Mouse (Mus musculus) neural tube, embryonic 11.5 days (tissue): ENCODE measurements around the gene Tpsg1. TPM values are rescaled to one million over a fixed set of nuclear protein-coding genes. Genes with fewer than 3 reads are reported as not detected.

Source experiments
- ATAC-seq: fragments of 200-750 bp; cut with Nextera tagmentation; 2 replicates; pipeline ENCODE4 v1.8.0; 2017; ENCODE audit warnings: moderate number of reproducible peaks, mild to moderate bottlenecking, moderate TSS enrichment, moderate library complexity; ENCODE audit not compliant: insufficient read depth, low FRiP score, low TSS enrichment
- DNase-seq: peaks from one replicate; pipeline ENCODE4 v3.0.0-alpha.2; 2015; ENCODE audit warnings: low spot score
- H3K27ac ChIP-seq: fragments of 300-500 bp; sonication (generic); 2 replicates; pipeline ENCODE4 v1.5.1; 2014; ENCODE audit warnings: low read depth, mild to moderate bottlenecking, low read length
- H3K27me3 ChIP-seq: fragments of 300-500 bp; sonication (generic); 2 replicates; pipeline ENCODE4 v1.6.1; 2014; ENCODE audit warnings: mild to moderate bottlenecking, low read length, mixed read lengths; ENCODE audit not compliant: control insufficient read depth, insufficient read depth
- H3K36me3 ChIP-seq: fragments of 300-500 bp; sonication (generic); 2 replicates; pipeline ENCODE4 v1.6.1; 2014; ENCODE audit warnings: mild to moderate bottlenecking, low read length, moderate library complexity, mixed read lengths; ENCODE audit not compliant: control insufficient read depth, insufficient read depth
- H3K4me1 ChIP-seq: fragments of 300-500 bp; sonication (generic); 2 replicates; pipeline ENCODE4 v1.6.1; 2014; ENCODE audit warnings: low read length, mixed read lengths; ENCODE audit not compliant: control insufficient read depth, insufficient read depth
- H3K4me2 ChIP-seq: fragments of 300-500 bp; sonication (generic); 2 replicates; pipeline ENCODE4 v1.6.1; 2014; ENCODE audit warnings: low read depth, mild to moderate bottlenecking, moderate library complexity
- H3K4me3 ChIP-seq: fragments of 300-500 bp; sonication (generic); 2 replicates; pipeline ENCODE4 v1.5.1; 2014; ENCODE audit warnings: low read depth, low read length
- H3K9ac ChIP-seq: fragments of 300-500 bp; sonication (generic); 2 replicates; pipeline ENCODE4 v1.6.1; 2014; ENCODE audit warnings: mild to moderate bottlenecking, low read length
- H3K9me3 ChIP-seq: fragments of 300-500 bp; sonication (generic); 2 replicates; pipeline ENCODE4 v1.6.1; 2016; ENCODE audit warnings: low read length; ENCODE audit not compliant: control insufficient read depth
- WGBS: fragments of 180-500 bp; shearing (Covaris S2); extraction: QIAGEN DNeasy Blood & Tissue Kit; methylation state at CpG from one replicate; pipeline ENCODE4 v1.1.7; 2014; 5-methylcytosine and 5-hydroxymethylcytosine counted together
- polyA plus RNA-seq: library from polyadenylated mRNA; unstranded; fragments of >200 nt; fragmentation: Nextera tagmentation; extraction: Ambion mirVana; gene quantifications from 2 replicates; pipeline ENCODE4 v1.2.1, GENCODE M21; 2014

Tpsg1 gene
- polyA plus RNA-seq, 1 experiment from 2014 or later = 0.37 TPM

- Histone ChIP-seq H3K4me2 (no peak overlapping the region), H3K27ac (no peak overlapping the region), H3K9me3 (no peaks in the 10 kb centered on the region), H3K36me3 (no peaks in the 10 kb centered on the region), H3K4me3 (no peak overlapping the region), H3K27me3 (no peaks in the 10 kb centered on the region), H3K9ac (no peak overlapping the region), H3K4me1 (peaks cover 40% of the 10 kb centered on the region)
- ATAC-seq (no peak), DNase-seq (no peak)
- 67% methylated on average over 7 of the region's 7 CpGs for WGBS
These were observed 41.7 kb downstream of the Tpsg1 start for GRCm38 (mm10) chr17:25410786-25411185.

DNA sequence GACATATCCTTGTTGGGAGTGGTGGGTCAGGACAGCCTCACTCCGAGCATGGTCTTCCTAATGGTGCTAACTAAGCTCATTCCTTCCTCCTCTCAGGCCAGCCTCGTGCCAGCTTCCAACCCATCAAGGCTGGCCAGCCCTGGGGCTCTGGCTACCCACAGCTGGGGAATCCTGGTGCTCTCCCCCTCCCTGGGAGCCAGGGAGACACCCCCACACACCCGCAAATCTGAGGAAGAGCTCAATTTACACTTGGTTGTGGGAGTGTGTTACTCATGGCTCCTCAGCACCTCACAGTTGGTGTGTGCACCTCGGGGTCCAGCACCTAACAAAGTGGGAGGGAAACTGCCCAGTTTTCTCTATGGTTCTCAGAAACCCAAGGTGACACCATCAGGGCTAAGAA is 42.2 kb downstream of the Tpsg1 start:
- ATAC-seq = no peak
- Histone ChIP-seq H3K9me3 (no peaks in the 10 kb centered on the region), H3K4me2 (no peak overlapping the region), H3K4me3 (no peak overlapping the region), H3K4me1 (peaks cover 40% of the 10 kb centered on the region), H3K9ac (no peak overlapping the region), H3K36me3 (no peaks in the 10 kb centered on the region), H3K27ac (no peak overlapping the region), H3K27me3 (no peaks in the 10 kb centered on the region)
- 69% methylated on average over 4 of the region's 4 CpGs for WGBS
- DNase-seq = no peak

GRCm38 (mm10) chr17:25414209-25414608 is 45.1 kb downstream of the Tpsg1 start:
- ATAC-seq = no peak
- no peak for DNase-seq
- no peak overlapping the region for H3K9ac ChIP-seq
- no peaks in the 10 kb centered on the region for H3K27me3 ChIP-seq
- WGBS = 79% methylated on average over 4 of the region's 4 CpGs
- no peak overlapping the region for H3K4me2 ChIP-seq
- no peaks in the 10 kb centered on the region for H3K36me3 ChIP-seq
- peaks cover 45% of the 10 kb centered on the region for H3K4me1 ChIP-seq
- no peak overlapping the region for H3K4me3 ChIP-seq
- no peaks in the 10 kb centered on the region for H3K9me3 ChIP-seq
- no peak overlapping the region for H3K27ac ChIP-seq

- 26% methylated on average over 3 of the region's 3 CpGs for whole genome bisulfite sequencing
- no peak overlapping the region for H3K9ac ChIP-seq
- no peaks in the 10 kb centered on the region for H3K27me3 ChIP-seq
- peaks cover 47% of the 10 kb centered on the region for H3K4me1 ChIP-seq
- H3K27ac ChIP-seq = peak overlapping the region; percentile 67; the same call in 1 of the 2 replicates
- H3K4me2 ChIP-seq = no peak overlapping the region
- no peaks in the 10 kb centered on the region for H3K9me3 ChIP-seq
- ATAC-seq (no peak), DNase-seq (peak; percentile 37)
- no peak overlapping the region for H3K4me3 ChIP-seq
- H3K36me3 ChIP-seq = no peaks in the 10 kb centered on the region
These were observed 45.8 kb downstream of the Tpsg1 start for GRCm38 (mm10) chr17:25414917-25415316.

GRCm38 (mm10) chr17:25415421-25415913 is 46.4 kb downstream of the Tpsg1 start:
- no peak overlapping the region for H3K4me3 ChIP-seq
- H3K36me3 ChIP-seq = no peaks in the 10 kb centered on the region
- no peak overlapping the region for H3K9ac ChIP-seq
- H3K4me1 ChIP-seq = peaks cover 47% of the 10 kb centered on the region
- H3K9me3 ChIP-seq = no peaks in the 10 kb centered on the region
- peak overlapping the region; percentile 67; the same call in 1 of the 2 replicates for H3K27ac ChIP-seq
- WGBS = 6% methylated on average over 4 of the region's 6 CpGs
- peak; percentile 50 for ATAC-seq
- H3K27me3 ChIP-seq = no peaks in the 10 kb centered on the region
- peak overlapping the region; percentile 12; the same call in 1 of the 2 replicates for H3K4me2 ChIP-seq
- peak; percentile 53 for DNase-seq

- H3K4me2 ChIP-seq = no peak overlapping the region; the same call in 1 of the 2 replicates
- no peak overlapping the region for H3K4me3 ChIP-seq
- WGBS = 24% methylated on average over 3 of the region's 3 CpGs
- peaks cover 42% of the 10 kb centered on the region for H3K4me1 ChIP-seq
- H3K27me3 ChIP-seq = no peaks in the 10 kb centered on the region
- no peaks in the 10 kb centered on the region for H3K36me3 ChIP-seq
- H3K9me3 ChIP-seq = no peaks in the 10 kb centered on the region
- ATAC-seq (no peak), DNase-seq (peak; percentile 45)
- no peak overlapping the region for H3K9ac ChIP-seq
- peak overlapping the region; percentile 70; the same call in 1 of the 2 replicates for H3K27ac ChIP-seq
These were observed 47.1 kb downstream of the Tpsg1 start for GRCm38 (mm10) chr17:25416219-25416618.

DNA sequence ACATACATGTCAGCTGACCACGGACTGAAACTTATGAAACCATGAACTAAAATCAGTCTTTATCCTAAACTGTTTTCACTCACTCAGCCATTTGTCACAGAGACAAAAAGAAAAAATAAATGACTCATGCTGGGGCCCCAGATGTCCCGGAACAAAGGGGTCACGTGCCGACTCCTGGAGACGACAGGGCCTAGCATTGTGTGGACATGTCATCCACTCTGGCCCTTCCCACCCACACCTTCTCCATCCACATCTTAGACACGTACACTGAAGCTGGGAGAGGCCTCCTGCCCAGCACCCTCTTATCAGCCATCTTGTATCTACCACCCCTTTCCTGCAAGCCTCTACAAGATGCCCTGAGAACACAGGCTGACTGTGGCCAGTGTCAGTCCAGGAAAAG is 48.9 kb downstream of the Tpsg1 start:
- no peak for ATAC-seq
- no peak overlapping the region for H3K4me3 ChIP-seq
- DNase-seq = no peak
- no peak overlapping the region for H3K4me2 ChIP-seq
- peaks cover 42% of the 10 kb centered on the region for H3K4me1 ChIP-seq
- no peaks in the 10 kb centered on the region for H3K36me3 ChIP-seq
- no peak overlapping the region for H3K9ac ChIP-seq
- H3K27ac ChIP-seq = no peak overlapping the region
- H3K27me3 ChIP-seq = no peaks in the 10 kb centered on the region
- no peaks in the 10 kb centered on the region for H3K9me3 ChIP-seq
- WGBS = 71% methylated on average over 6 of the region's 6 CpGs

- Histone ChIP-seq H3K27me3 (no peaks in the 10 kb centered on the region), H3K9me3 (no peaks in the 10 kb centered on the region), H3K36me3 (no peaks in the 10 kb centered on the region), H3K9ac (no peak overlapping the region; the same call in 1 of the 2 replicates), H3K4me2 (no peak overlapping the region), H3K27ac (no peak overlapping the region), H3K4me3 (no peak overlapping the region), H3K4me1 (peaks cover 42% of the 10 kb centered on the region)
- DNase-seq (peak; percentile 60), ATAC-seq (no peak)
- 39% methylated on average over 9 of the region's 9 CpGs for WGBS
These were observed 49.9 kb downstream of the Tpsg1 start for GRCm38 (mm10) chr17:25418926-25419325.

GRCm38 (mm10) chr17:25420998-25421397 is 51.9 kb downstream of the Tpsg1 start:
- H3K9me3 ChIP-seq = no peaks in the 10 kb centered on the region
- no peaks in the 10 kb centered on the region for H3K27me3 ChIP-seq
- no peak overlapping the region for H3K4me2 ChIP-seq
- no peak overlapping the region for H3K4me3 ChIP-seq
- peaks cover 26% of the 10 kb centered on the region for H3K4me1 ChIP-seq
- H3K36me3 ChIP-seq = no peaks in the 10 kb centered on the region
- no peak for DNase-seq
- no peak overlapping the region for H3K27ac ChIP-seq
- H3K9ac ChIP-seq = no peak overlapping the region
- ATAC-seq = no peak
- WGBS = 84% methylated on average over 3 of the region's 3 CpGs
